Mouse (Mus musculus) layer of hippocampus, adult 11-12 months (tissue): ENCODE measurements around the gene Scn5a.

Experiments used
- DNase-seq: peaks from one replicate; pipeline ENCODE4 v3.0.0; 2022; ENCODE audit warnings: low spot score

Gene Scn5a

GRCm38 (mm10) chr9:119564803-119565202, 14.0 kb downstream of the Scn5a start:
- DNase-seq = no peak

- no peak for DNase-seq
These were observed 15.2 kb downstream of the Scn5a start for GRCm38 (mm10) chr9:119563617-119564016.

GRCm38 (mm10) chr9:119562256-119562655, 16.6 kb downstream of the Scn5a start:
- no peak for DNase-seq

GRCm38 (mm10) chr9:119561746-119562145, 17.1 kb downstream of the Scn5a start:
- no peak for DNase-seq

GRCm38 (mm10) chr9:119559537-119560276, 19.1 kb downstream of the Scn5a start:
- no peak for DNase-seq

GRCm38 (mm10) chr9:119558119-119558854, 20.5 kb downstream of the Scn5a start:
- no peak for DNase-seq

- no peak for DNase-seq
These were observed 22.8 kb downstream of the Scn5a start for GRCm38 (mm10) chr9:119556043-119556442.

- DNase-seq = no peak
These were observed 31.3 kb downstream of the Scn5a start for GRCm38 (mm10) chr9:119547528-119547927.

GRCm38 (mm10) chr9:119547128-119547527, 31.7 kb downstream of the Scn5a start:
- DNase-seq = no peak

GRCm38 (mm10) chr9:119540726-119541125, 38.1 kb downstream of the Scn5a start:
- no peak for DNase-seq

GRCm38 (mm10) chr9:119537823-119538222, 41.0 kb downstream of the Scn5a start:
- no peak for DNase-seq

- no peak for DNase-seq
These were observed 47.0 kb downstream of the Scn5a start for GRCm38 (mm10) chr9:119531684-119532417.

GRCm38 (mm10) chr9:119524511-119524910, 54.3 kb downstream of the Scn5a start:
- no peak for DNase-seq

GRCm38 (mm10) chr9:119523301-119523700, 55.5 kb downstream of the Scn5a start:
- no peak for DNase-seq

- DNase-seq = no peak
These were observed 59.7 kb downstream of the Scn5a start for GRCm38 (mm10) chr9:119519116-119519515.

- no peak for DNase-seq
These were observed 60.6 kb downstream of the Scn5a start for GRCm38 (mm10) chr9:119518177-119518576.

GRCm38 (mm10) chr9:119517467-119517866, 61.3 kb downstream of the Scn5a start:
- no peak for DNase-seq

GRCm38 (mm10) chr9:119516815-119517214, 62.0 kb downstream of the Scn5a start:
- no peak for DNase-seq

- DNase-seq = no peak
These were observed 63.4 kb downstream of the Scn5a start for GRCm38 (mm10) chr9:119515454-119515853.

- no peak for DNase-seq
These were observed 63.8 kb downstream of the Scn5a start for GRCm38 (mm10) chr9:119514986-119515385.

- no peak for DNase-seq
These were observed 65.0 kb downstream of the Scn5a start for GRCm38 (mm10) chr9:119513816-119514215.

GRCm38 (mm10) chr9:119512993-119513392, 65.8 kb downstream of the Scn5a start:
- no peak for DNase-seq

GRCm38 (mm10) chr9:119510902-119511301, 67.9 kb downstream of the Scn5a start:
- peak; percentile 54 for DNase-seq
